Mouse (Mus musculus) brain, adult 2 months (tissue): ENCODE data around the gene Dennd1c.

Experiments
- DNase-seq: peaks from one replicate; pipeline ENCODE4 v3.0.0; 2011; ENCODE audit warnings: low read depth, low spot score

Gene Dennd1c

GRCm38 (mm10) chr17:57048816-57049215, 29.5 kb downstream of the Dennd1c start:
- peak; percentile 25 for DNase-seq

DNA sequence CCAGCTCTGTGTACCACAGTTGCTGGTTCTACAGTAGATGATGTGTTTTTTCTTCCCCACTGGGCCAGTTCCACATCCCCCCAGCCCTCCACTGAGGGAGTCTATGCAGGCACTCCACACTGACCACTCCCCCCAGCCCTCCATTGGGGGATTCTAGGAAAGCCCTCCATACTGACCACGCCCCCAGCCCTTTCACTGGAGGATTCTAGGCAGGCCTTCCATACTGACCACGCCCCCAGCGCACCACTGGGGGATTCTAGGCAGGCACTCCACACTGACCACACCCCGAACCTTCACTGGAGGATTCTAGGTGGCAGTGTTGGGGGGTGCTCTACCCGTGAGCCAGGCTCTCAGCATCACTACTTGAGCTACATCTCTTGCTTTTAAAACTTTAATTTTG, 30.9 kb downstream of the Dennd1c start:
- no peak for DNase-seq

DNA sequence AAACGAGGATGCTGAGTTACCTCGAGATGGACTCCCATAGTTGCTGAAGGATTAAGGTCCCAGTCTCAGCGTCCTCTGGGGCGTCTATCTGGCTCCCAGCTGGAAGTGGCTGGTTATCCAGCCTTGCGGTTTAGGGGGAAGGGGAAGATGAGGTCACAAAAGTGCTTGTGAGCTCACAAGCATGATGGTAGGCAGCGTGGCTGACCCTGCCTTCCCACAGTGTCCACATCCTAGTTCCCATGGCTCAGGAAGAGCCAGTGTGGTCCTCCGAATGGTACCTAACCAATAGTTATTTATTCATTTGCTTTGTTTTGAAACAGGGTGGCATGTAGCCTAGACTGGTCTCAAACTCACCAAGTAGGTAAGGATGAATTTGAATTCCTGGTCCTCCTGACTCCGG, 36.8 kb downstream of the Dennd1c start, which contains the start of gene Slc25a41:
Gene Slc25a41 (minus strand): TSS at position 101 of the 400 bp plus-strand sequence.
- no peak for DNase-seq

DNA sequence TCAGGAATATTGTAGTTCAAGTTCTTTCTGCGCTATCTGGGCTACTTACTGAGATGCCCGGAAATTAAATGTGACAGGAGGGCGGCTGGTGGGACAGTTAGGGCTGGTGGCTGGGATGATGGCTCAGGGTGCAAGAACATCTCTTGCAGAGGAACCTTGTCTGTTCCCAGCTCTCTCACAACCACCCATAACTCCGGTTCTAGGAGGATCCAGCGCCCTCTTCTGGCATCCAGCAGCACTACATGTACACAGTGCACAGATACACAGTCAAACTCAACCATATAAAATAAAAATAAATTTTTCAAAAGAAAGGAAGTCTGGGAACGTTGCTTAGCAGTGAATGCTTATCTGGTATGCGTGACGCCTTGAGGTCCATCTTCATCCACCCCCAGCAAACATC, 39.3 kb downstream of the Dennd1c start:
- no peak for DNase-seq

DNA sequence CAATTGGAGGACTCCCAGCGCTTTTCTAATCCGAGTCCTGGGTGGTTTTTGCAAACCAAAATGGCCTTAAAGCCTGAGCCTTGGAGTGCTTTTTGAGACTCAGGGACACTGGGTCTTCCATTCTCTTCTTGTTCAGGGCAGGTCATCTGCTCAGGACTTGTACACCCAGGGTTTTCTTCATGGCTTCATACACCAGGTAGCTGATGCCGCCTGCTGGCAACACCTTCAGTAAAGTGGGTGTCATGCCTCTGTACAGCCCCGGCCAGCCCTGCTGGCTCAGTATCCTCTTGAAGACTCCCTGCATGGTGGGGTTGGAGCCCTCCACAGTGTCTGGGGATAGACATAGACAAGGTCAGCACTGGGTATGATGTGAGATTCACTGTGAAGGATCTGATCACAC, 45.5 kb downstream of the Dennd1c start:
- no peak for DNase-seq

DNA sequence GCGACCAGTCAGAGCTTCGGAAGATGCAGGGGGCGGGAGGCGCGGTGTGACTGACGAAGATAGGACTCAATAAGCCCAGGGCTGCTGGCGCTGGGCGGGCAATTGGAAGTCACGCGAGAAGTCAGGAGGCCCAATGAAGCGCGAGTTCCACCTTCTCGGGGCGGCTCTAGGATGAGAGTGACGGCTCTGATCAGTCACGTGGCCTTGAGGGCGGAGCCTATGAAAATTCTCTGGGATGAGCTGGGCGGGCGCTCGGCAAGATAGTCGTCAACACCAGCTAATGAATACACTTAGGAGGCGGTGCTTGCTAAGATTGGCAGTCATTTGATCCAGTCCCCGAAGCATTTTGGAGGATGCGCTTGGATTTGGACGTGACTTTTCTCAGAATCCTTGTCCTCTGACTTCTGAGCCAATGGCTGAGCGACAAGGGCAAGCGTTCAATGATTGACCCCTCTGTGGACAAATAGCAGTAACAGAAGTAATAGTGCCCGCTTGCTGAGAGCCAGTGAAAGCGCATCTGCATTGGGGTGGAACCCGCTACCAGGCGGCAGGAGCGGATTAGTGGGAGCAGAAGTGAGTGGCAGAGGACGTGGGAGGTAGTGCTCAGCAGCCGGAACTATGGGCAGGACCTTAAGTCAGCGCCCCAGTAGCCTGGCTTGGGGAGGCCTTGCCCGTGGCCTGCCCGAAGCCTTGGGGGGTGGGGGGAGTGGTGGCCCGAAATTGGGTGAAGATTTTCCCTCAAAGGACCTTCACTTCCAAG, 46.5 kb downstream of the Dennd1c start:
- peak; percentile 100 for DNase-seq

GRCm38 (mm10) chr17:57030931-57031660, 47.2 kb downstream of the Dennd1c start, which contains the start of gene Khsrp:
Gene Khsrp (minus strand): TSS chr17:57031522.
- DNase-seq: no peak

DNA sequence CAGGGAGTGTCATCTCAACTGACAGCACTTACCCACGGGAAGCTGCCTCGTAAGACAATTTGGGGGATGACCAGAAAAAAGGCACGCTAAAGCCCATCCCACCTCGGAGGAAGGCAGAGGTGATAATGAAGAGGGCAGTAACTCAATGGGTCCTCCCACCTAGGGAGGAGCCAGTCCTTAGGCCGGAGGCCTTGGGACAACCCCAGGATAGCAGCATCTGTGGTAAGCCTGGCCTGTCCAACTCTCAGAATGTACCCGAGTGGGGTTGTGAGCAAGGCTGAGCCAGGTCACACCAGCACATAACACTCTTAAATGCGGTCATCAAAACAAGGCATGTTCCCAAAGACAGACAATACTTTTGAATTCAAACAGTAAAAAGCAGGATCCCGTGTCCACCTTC, 48.6 kb downstream of the Dennd1c start:
- no peak for DNase-seq

DNA sequence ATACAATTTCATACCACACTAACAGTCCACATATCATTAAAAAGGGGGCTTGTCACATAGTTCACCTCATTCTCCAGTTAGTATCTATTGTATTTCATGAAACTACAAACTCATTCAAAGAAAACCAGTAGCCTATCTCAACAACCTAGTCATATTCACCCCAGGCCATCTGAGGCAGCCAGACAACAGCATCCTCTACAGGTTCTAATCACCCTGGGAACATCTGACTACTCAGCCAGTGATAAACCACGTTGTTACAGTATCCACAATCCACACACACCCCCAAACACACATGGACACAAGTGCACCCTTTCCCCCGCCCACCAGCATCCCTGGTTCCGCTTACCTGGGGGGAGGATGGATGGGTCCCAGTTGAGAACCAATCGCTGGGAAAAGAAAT, 50.8 kb downstream of the Dennd1c start:
- DNase-seq: no peak

- DNase-seq: no peak
Observed at GRCm38 (mm10) chr17:57020960-57021359, 57.4 kb downstream of the Dennd1c start.

GRCm38 (mm10) chr17:57019693-57020092, 58.6 kb downstream of the Dennd1c start:
- no peak for DNase-seq
